Mouse (Mus musculus) hindbrain, postnatal 0 days (tissue): ENCODE data around the gene Cryzl1. TPM values are rescaled to one million over a fixed set of nuclear protein-coding genes. Genes with fewer than 3 reads are reported as not detected.

Source experiments
- ATAC-seq: fragments of 200-750 bp; cut with Nextera tagmentation; 2 replicates; pipeline ENCODE4 v1.8.0; 2017; ENCODE audit warnings: mild to moderate bottlenecking, moderate TSS enrichment, moderate library complexity
- DNase-seq: peaks from one replicate; pipeline ENCODE4 v3.0.0-alpha.2; 2015; ENCODE audit warnings: low spot score
- H3K27ac ChIP-seq: fragments of 300-500 bp; sonication (generic); 2 replicates; pipeline ENCODE4 v1.5.1; 2014; ENCODE audit warnings: mild to moderate bottlenecking
- H3K27me3 ChIP-seq: fragments of 300-500 bp; sonication (generic); 2 replicates; pipeline ENCODE4 v1.6.1; 2014; ENCODE audit warnings: low read length, mixed read lengths; ENCODE audit not compliant: insufficient read depth
- H3K36me3 ChIP-seq: fragments of 300-500 bp; sonication (generic); 2 replicates; pipeline ENCODE4 v1.6.1; 2014; ENCODE audit warnings: low read length, mixed read lengths; ENCODE audit not compliant: insufficient read depth
- H3K4me1 ChIP-seq: fragments of 300-500 bp; sonication (generic); 2 replicates; pipeline ENCODE4 v1.6.1; 2014; ENCODE audit warnings: antibody characterized with exemption, low read length, mixed read lengths; ENCODE audit not compliant: insufficient read depth
- H3K4me2 ChIP-seq: fragments of 300-500 bp; sonication (generic); 2 replicates; pipeline ENCODE4 v1.6.1; 2014; ENCODE audit warnings: low read depth, mild to moderate bottlenecking, low read length, moderate library complexity, mixed read lengths
- H3K4me3 ChIP-seq: fragments of 300-500 bp; sonication (generic); 2 replicates; pipeline ENCODE4 v1.5.1; 2014; ENCODE audit warnings: low read length
- H3K9ac ChIP-seq: fragments of 300-500 bp; sonication (generic); replicated peaks from 2 replicates; pipeline ENCODE4 v1.6.1; 2014; ENCODE audit warnings: mild to moderate bottlenecking, low read length, moderate library complexity, mixed read lengths
- H3K9me3 ChIP-seq: fragments of 300-500 bp; sonication (generic); 2 replicates; pipeline ENCODE4 v1.6.1; 2016; ENCODE audit warnings: low read length, mixed read lengths
- CTCF ChIP-seq: IDR thresholded peaks from 2 replicates; pipeline ENCODE4 v1.5.1; 2016; ENCODE audit warnings: antibody characterized with exemption, control low read depth, low read depth
- WGBS: fragments of 180-500 bp; shearing (Covaris S2); extraction: QIAGEN DNeasy Blood & Tissue Kit; methylation state at CpG from one replicate; pipeline ENCODE4 v1.1.7; 2014; 5-methylcytosine and 5-hydroxymethylcytosine counted together
- polyA plus RNA-seq: library from polyadenylated mRNA; unstranded; fragments of >200 nt; fragmentation: Nextera tagmentation; extraction: Ambion mirVana; gene quantifications from 2 replicates; pipeline ENCODE4 v1.2.1, GENCODE M21; 2015
- total RNA-seq: library from RNA; depleted of rRNA; stranded (reverse); fragments of >200 nt; gene quantifications from 2 replicates; pipeline ENCODE4 v1.2.3, GENCODE M21; 2014

The Cryzl1 gene
- total and polyA plus RNA-seq, 2 experiments from 2014 or later, result 67.3 to 101 TPM

GRCm38 (mm10) chr16:91732816-91733215 lies 4.0 kb upstream of the Cryzl1 start:
- DNase-seq (no peak), ATAC-seq (no peak)
- no peak overlapping the region for H3K27ac ChIP-seq
- no peak overlapping the region for H3K4me3 ChIP-seq
- H3K9ac ChIP-seq, result no peak overlapping the region
- H3K27me3 ChIP-seq, result no peaks in the 10 kb centered on the region
- H3K4me1 ChIP-seq, result peaks cover 4% of the 10 kb centered on the region; the same call in 1 of the 2 replicates
- H3K9me3 ChIP-seq, result no peaks in the 10 kb centered on the region
- no peaks in the 10 kb centered on the region for H3K36me3 ChIP-seq
- WGBS, result 74% methylated on average over 2 of the region's 2 CpGs
- no peak overlapping the region for H3K4me2 ChIP-seq
- no peak for TF ChIP-seq CTCF

- H3K4me1 ChIP-seq, result peaks cover 3% of the 10 kb centered on the region; the same call in 1 of the 2 replicates
- DNase-seq (no peak), ATAC-seq (no peak)
- H3K9ac ChIP-seq, result peak overlapping the region; percentile 83
- no peaks in the 10 kb centered on the region for H3K27me3 ChIP-seq
- H3K27ac ChIP-seq, result peak overlapping the region; percentile 96
- under 1% methylated on average over 11 of the region's 11 CpGs for WGBS
- H3K36me3 ChIP-seq, result no peaks in the 10 kb centered on the region
- peak overlapping the region; percentile 72 for H3K4me2 ChIP-seq
- TF ChIP-seq CTCF, result no peak
- peak overlapping the region; percentile 71 for H3K4me3 ChIP-seq
- no peaks in the 10 kb centered on the region for H3K9me3 ChIP-seq
Observed at GRCm38 (mm10) chr16:91730446-91730845, 1.7 kb upstream of the Cryzl1 start.

GRCm38 (mm10) chr16:91729821-91730441 lies 1.2 kb upstream of the Cryzl1 start:
- DNase-seq (peak; percentile 61), ATAC-seq (no peak)
- under 1% methylated on average over 35 of the region's 44 CpGs for WGBS
- no peaks in the 10 kb centered on the region for H3K9me3 ChIP-seq
- H3K36me3 ChIP-seq, result no peaks in the 10 kb centered on the region
- no peak for TF ChIP-seq CTCF
- peak overlapping the region; percentile 96 for H3K27ac ChIP-seq
- H3K4me2 ChIP-seq, result peak overlapping the region; percentile 72
- peaks cover 3% of the 10 kb centered on the region; the same call in 1 of the 2 replicates for H3K4me1 ChIP-seq
- peak overlapping the region; percentile 83 for H3K9ac ChIP-seq
- no peaks in the 10 kb centered on the region for H3K27me3 ChIP-seq
- H3K4me3 ChIP-seq, result peak overlapping the region; percentile 71

- H3K36me3 ChIP-seq, result no peaks in the 10 kb centered on the region
- WGBS, result under 1% methylated on average over 32 of the region's 33 CpGs
Observed at GRCm38 (mm10) chr16:91729066-91729482, 299 bp upstream of the Cryzl1 start, which contains the start of gene Itsn1. Itsn1 (plus strand) TSS chr16:91729281.

GRCm38 (mm10) chr16:91727433-91727832 lies 1.3 kb downstream of the Cryzl1 start:
- peak overlapping the region; percentile 96 for H3K27ac ChIP-seq
- H3K9ac ChIP-seq, result peak overlapping the region; percentile 67
- H3K36me3 ChIP-seq, result no peaks in the 10 kb centered on the region
- 83% methylated on average over 15 of the region's 15 CpGs for WGBS
- H3K4me2 ChIP-seq, result peak overlapping the region; percentile 72
- no peak for DNase-seq
- H3K27me3 ChIP-seq, result no peaks in the 10 kb centered on the region
- no peak for ATAC-seq
- peak overlapping the region; percentile 71 for H3K4me3 ChIP-seq
- no peaks in the 10 kb centered on the region for H3K9me3 ChIP-seq
- TF ChIP-seq CTCF, result no peak
- H3K4me1 ChIP-seq, result peaks cover 3% of the 10 kb centered on the region; the same call in 1 of the 2 replicates

More at GRCm38 (mm10) chr16:91729066-91729482, 299 bp upstream of the Cryzl1 start, which contains the start of gene Itsn1:
- TF ChIP-seq CTCF, result peak; percentile 30
- peak within 1 kb of the TSS; percentile 72 for H3K4me2 ChIP-seq
- H3K4me3 ChIP-seq, result peak within 1 kb of the TSS; percentile 71
- peak within 1 kb of the TSS; percentile 96 for H3K27ac ChIP-seq
- DNase-seq (peak; percentile 99), ATAC-seq (peak; percentile 95)
- H3K4me1 ChIP-seq, result peaks cover 3% of the 10 kb centered on the region; the same call in 1 of the 2 replicates
- peak within 1 kb of the TSS; percentile 83 for H3K9ac ChIP-seq
- H3K9me3 ChIP-seq, result no peaks in the 10 kb centered on the region
- no peaks in the 10 kb centered on the region for H3K27me3 ChIP-seq

GRCm38 (mm10) chr16:91724247-91724646 lies 4.5 kb downstream of the Cryzl1 start:
- WGBS, result 30% methylated on average over 3 of the region's 3 CpGs

GRCm38 (mm10) chr16:91717399-91717798 lies 11.4 kb downstream of the Cryzl1 start:
- peaks cover 12% of the 10 kb centered on the region; the same call in 1 of the 2 replicates for H3K36me3 ChIP-seq
- H3K9me3 ChIP-seq, result no peaks in the 10 kb centered on the region
- no peak overlapping the region for H3K4me2 ChIP-seq
- DNase-seq (no peak), ATAC-seq (no peak)
- H3K9ac ChIP-seq, result no peak overlapping the region
- no peak overlapping the region for H3K4me3 ChIP-seq
- no peak for TF ChIP-seq CTCF
- H3K27ac ChIP-seq, result no peak overlapping the region
- 90% methylated on average over 4 of the region's 4 CpGs for WGBS
- H3K4me1 ChIP-seq, result no peaks in the 10 kb centered on the region
- no peaks in the 10 kb centered on the region for H3K27me3 ChIP-seq

More at GRCm38 (mm10) chr16:91724247-91724646, 4.5 kb downstream of the Cryzl1 start:
- Histone ChIP-seq H3K36me3 (peaks cover 9% of the 10 kb centered on the region; the same call in 1 of the 2 replicates), H3K4me1 (0 out of 2 replicates have a peak, but pooled peaks cover 3% of the 10 kb centered on the region), H3K27me3 (no peaks in the 10 kb centered on the region), H3K9ac (no peak overlapping the region), H3K27ac (no peak overlapping the region), H3K9me3 (no peaks in the 10 kb centered on the region), H3K4me3 (no peak overlapping the region), H3K4me2 (no peak overlapping the region)
- TF ChIP-seq CTCF, result peak; percentile 77
- DNase-seq (peak; percentile 55), ATAC-seq (no peak)
